Mouse (Mus musculus) CH12.LX (cell line): ENCODE measurements around the gene Xlr3c.
"Not testable (repeated sequence)": the region's sequence is repeated elsewhere in the genome, so short reads cannot be mapped to it uniquely, and the experiment has no call there.

Source experiments
- CTCF ChIP-seq, 2 experiments: IDR thresholded peaks in 1 of 2; conservative IDR thresholded peaks in 1 of 2; 2 replicates each; pipeline ENCODE4 v1.5.1; 2011 to 2012; ENCODE audit warnings: low read depth in 2 of 2, low read length in 2 of 2, improper control_type of control experiment in 1 of 2, inconsistent platforms in 1 of 2, mild to moderate bottlenecking in 1 of 2, moderate library complexity in 1 of 2
- E2F4 ChIP-seq: IDR thresholded peaks from 2 replicates; pipeline ENCODE4 v1.6.1; 2011; ENCODE audit warnings: low read depth, low read length, improper control_type of control experiment; ENCODE audit not compliant: insufficient replicate concordance
- ZNF384 ChIP-seq: IDR thresholded peaks from 2 replicates; pipeline ENCODE4 v1.6.1; 2012; ENCODE audit warnings: low read depth, low read length, improper control_type of control experiment, inconsistent platforms

DNA sequence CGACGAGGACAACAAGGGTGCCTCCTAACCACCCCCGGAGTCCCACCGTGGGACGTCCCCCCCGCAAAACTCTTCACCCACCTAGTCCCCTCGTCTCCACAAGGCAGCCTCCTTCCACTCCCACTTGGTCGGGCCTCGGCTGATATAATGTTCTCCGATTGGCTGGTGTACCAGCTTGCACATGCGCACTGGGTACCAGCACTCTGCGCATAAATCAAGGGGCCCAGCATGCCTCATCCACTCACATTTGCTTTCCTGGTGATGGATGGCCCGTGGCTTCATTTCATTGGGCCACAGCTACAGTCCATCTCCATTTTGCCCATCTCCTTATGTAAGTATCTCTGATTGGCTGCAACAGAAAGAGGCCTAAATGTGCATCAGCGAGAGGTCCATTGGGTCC is at the start of gene Xlr3c:
- TF ChIP-seq CTCF (conservative IDR thresholded peaks at IDR 0.05 in 1 of 2, IDR thresholded peaks at IDR 0.05 in 1 of 2; ENCODE audit: low read depth in 2 of 2, low read length in 2 of 2); E2F4; ZNF384: not testable (repeated sequence)
